Mouse (Mus musculus) heart, postnatal 0 days (tissue): ENCODE measurements around the gene Irak2.

Experiments
- CTCF ChIP-seq: IDR thresholded peaks from 2 replicates; pipeline ENCODE4 v1.5.1; 2016; ENCODE audit warnings: antibody characterized with exemption, control low read depth, low read depth
- EP300 ChIP-seq: IDR thresholded peaks from 2 replicates; pipeline ENCODE4 v1.6.1; 2016; ENCODE audit warnings: antibody characterized with exemption, low read depth

DNA sequence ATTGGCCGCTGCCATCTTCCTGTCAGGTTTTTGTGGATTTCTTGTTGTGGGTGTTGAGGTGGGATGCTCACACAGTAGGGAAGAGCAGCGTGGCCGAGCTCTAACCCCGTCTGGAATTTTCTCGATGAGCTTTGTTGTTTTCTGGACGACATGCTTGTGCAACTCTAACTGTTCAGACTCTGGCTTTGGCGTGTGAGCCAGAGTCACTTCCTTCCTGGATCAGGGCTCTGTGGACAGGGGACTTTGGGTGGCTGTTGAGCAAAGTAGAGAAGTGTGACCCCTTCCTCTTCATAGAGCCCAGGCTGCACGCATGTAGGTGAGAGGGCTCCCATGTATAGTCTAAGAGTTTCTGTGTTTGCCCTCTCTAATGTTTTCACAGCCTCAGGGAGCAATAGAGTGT, 15.8 kb downstream of the Irak2 start:
- TF ChIP-seq CTCF (no peak), EP300 (no peak)
